Mouse (Mus musculus) v-Abl transformed pro-B cells (cell line): Measurements from ENCODE around the gene Bag1.

Experiments
- in situ Hi-C, 2 experiments: fragments of 400-800 bp; cut with MboI; formaldehyde crosslinking; loops; one replicate each; pipeline ENCODE4 v1.15.1; 2025; ENCODE audit not compliant: unreplicated experiment in 2 of 2

Gene Bag1

GRCm38 (mm10) chr4:40943651-40944050 lies 4.4 kb downstream of the Bag1 start:
- in situ Hi-C loops = loop anchor here in 1 of 2 experiments (25.0 kb wide), 1 partner anchor 806 kb away; the partner anchor contains the start of gene Aco1

GRCm38 (mm10) chr4:40938793-40939192 lies 9.3 kb downstream of the Bag1 start:
- in situ Hi-C loops = loop anchor here in 1 of 2 experiments (25.0 kb wide), 1 partner anchor 801 kb away; the partner anchor contains the start of gene Aco1

- in situ Hi-C loops = loop anchor here in 1 of 2 experiments (25.0 kb wide), 1 partner anchor 799 kb away; the partner anchor contains the start of gene Aco1
Observed at GRCm38 (mm10) chr4:40936175-40936839, 11.8 kb downstream of the Bag1 start.

GRCm38 (mm10) chr4:40934369-40934768 lies 13.7 kb downstream of the Bag1 start:
- in situ Hi-C loops = loop anchor here in 1 of 2 experiments (25.0 kb wide), 1 partner anchor 797 kb away; the partner anchor contains the start of gene Aco1

- in situ Hi-C loops = loop anchor here in 1 of 2 experiments (25.0 kb wide), 1 partner anchor 796 kb away; the partner anchor contains the start of gene Aco1
Observed at GRCm38 (mm10) chr4:40933694-40934093, 14.4 kb downstream of the Bag1 start.

GRCm38 (mm10) chr4:40929046-40929445 lies 19.0 kb downstream of the Bag1 start:
- in situ Hi-C loops = loop anchor here in 1 of 2 experiments (25.0 kb wide), 1 partner anchor 792 kb away; the partner anchor contains the start of gene Aco1

- in situ Hi-C loops = loop anchor here in 1 of 2 experiments (25.0 kb wide), 1 partner anchor 788 kb away; the partner anchor contains the start of gene Aco1
Observed at GRCm38 (mm10) chr4:40925568-40925967, 22.5 kb downstream of the Bag1 start.

- in situ Hi-C loops = loop anchor here in 1 of 2 experiments (25.0 kb wide), 1 partner anchor 786 kb away; the partner anchor contains the start of gene Aco1
Observed at GRCm38 (mm10) chr4:40923087-40923651, 24.9 kb downstream of the Bag1 start.

- in situ Hi-C loops = loop anchor here in 1 of 2 experiments (25.0 kb wide), 1 partner anchor 784 kb away; the partner anchor contains the start of gene Aco1
Observed at GRCm38 (mm10) chr4:40921288-40921687, 26.8 kb downstream of the Bag1 start.

GRCm38 (mm10) chr4:40920576-40920975 lies 27.5 kb downstream of the Bag1 start:
- in situ Hi-C loops = loop anchor here in 1 of 2 experiments (25.0 kb wide), 1 partner anchor 783 kb away; the partner anchor contains the start of gene Aco1

- in situ Hi-C loops = loop anchor here in 1 of 2 experiments (25.0 kb wide), 1 partner anchor 782 kb away; the partner anchor contains the start of gene Aco1
Observed at GRCm38 (mm10) chr4:40919785-40920184, 28.3 kb downstream of the Bag1 start, which contains the start of gene Spink4. TSS of gene Spink4 (plus strand) at chr4:40920052.

- in situ Hi-C loops = loop anchor here in 1 of 2 experiments (25.0 kb wide), 1 partner anchor 779 kb away; the partner anchor contains the start of gene Aco1
Observed at GRCm38 (mm10) chr4:40916592-40917155, 31.4 kb downstream of the Bag1 start.

- in situ Hi-C loops = loop anchor here in 1 of 2 experiments (25.0 kb wide), 1 partner anchor 779 kb away; the partner anchor contains the start of gene Aco1
Observed at GRCm38 (mm10) chr4:40915947-40916346, 32.1 kb downstream of the Bag1 start.

GRCm38 (mm10) chr4:40914287-40914867 lies 33.7 kb downstream of the Bag1 start:
- in situ Hi-C loops = loop anchor here in 1 of 2 experiments (25.0 kb wide), 1 partner anchor 777 kb away; the partner anchor contains the start of gene Aco1

GRCm38 (mm10) chr4:40908261-40908969 lies 39.7 kb downstream of the Bag1 start:
- in situ Hi-C loops = loop anchor here (5.0 to 25.0 kb wide), 2 partner anchors 136 to 771 kb away; partner anchors contain the start of gene Aco1 (in 1 of the 2)

- in situ Hi-C loops = loop anchor here (5.0 to 25.0 kb wide), 2 partner anchors 134 to 769 kb away; partner anchors contain the start of gene Aco1 (in 1 of the 2)
Observed at GRCm38 (mm10) chr4:40906298-40906697, 41.8 kb downstream of the Bag1 start.

GRCm38 (mm10) chr4:40900612-40901011 lies 47.5 kb downstream of the Bag1 start:
- in situ Hi-C loops = loop anchor here in 1 of 2 experiments (25.0 kb wide), 1 partner anchor 763 kb away; the partner anchor contains the start of gene Aco1

- in situ Hi-C loops = loop anchor here in 1 of 2 experiments (25.0 kb wide), 1 partner anchor 763 kb away; the partner anchor contains the start of gene Aco1
Observed at GRCm38 (mm10) chr4:40900071-40900470, 48.0 kb downstream of the Bag1 start.

GRCm38 (mm10) chr4:40899264-40899663 lies 48.8 kb downstream of the Bag1 start:
- in situ Hi-C loops = no loop called here
